Mouse (Mus musculus) liver, postnatal 0 days (tissue): ENCODE measurements around the gene Mcat.

ENCODE experiments used
- CTCF ChIP-seq: sonication (generic); IDR thresholded peaks from 2 replicates; pipeline ENCODE4 v1.5.1; 2016; ENCODE audit warnings: antibody characterized with exemption, low read depth
- EP300 ChIP-seq: IDR thresholded peaks from 2 replicates; pipeline ENCODE4 v1.6.1; 2016; ENCODE audit warnings: antibody characterized with exemption, low read depth, mild to moderate bottlenecking

GRCm38 (mm10) chr15:83550137-83550536, 13.4 kb downstream of the Mcat start:
- no peak for TF ChIP-seq CTCF
- no peak for TF ChIP-seq EP300
